Mouse (Mus musculus): ENCODE data around the gene Kif3a. TPM values are rescaled to one million over a fixed set of nuclear protein-coding genes. Genes with fewer than 3 reads are reported as not detected.

Kif3a gene
- polyA plus RNA-seq, 2 experiments: 38.3 to 63.7 TPM

DNA sequence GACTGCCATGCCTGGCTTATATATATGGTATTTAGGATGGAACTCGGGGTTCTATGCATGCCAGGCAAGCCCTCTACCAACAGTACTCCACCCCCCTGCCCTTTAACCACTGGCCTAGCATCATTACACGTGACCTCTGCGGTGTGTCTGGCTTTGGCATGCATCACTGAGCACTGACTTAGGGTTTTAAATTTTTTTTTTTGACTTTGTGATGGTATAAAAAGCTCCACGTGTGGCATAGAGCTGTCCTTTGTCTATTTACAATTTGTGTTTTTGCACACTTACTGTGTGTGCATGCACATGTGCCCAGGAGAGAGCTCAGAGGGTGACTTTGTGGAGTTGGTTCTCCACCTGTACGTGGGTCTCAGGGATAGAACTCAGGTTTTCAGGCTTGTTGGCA, 76.8 kb downstream of the Kif3a start:
- Histone ChIP-seq H3K9ac (ENCODE audit: low read depth, low read length, severe bottlenecking) (no peak overlapping the region), H3K27ac (replicated peaks; ENCODE audit: low read depth, low read length) (no peak overlapping the region), H3K36me3 (ENCODE audit: control insufficient read depth, insufficient read depth, low read length) (no peaks in the 10 kb centered on the region), H3K4me2 (replicated peaks; ENCODE audit: low read depth, low read length, severe bottlenecking) (no peak overlapping the region), H3K4me1 (ENCODE audit: control insufficient read depth, insufficient read depth, low read length) (no peaks in the 10 kb centered on the region), H3K9me3 (ENCODE audit: control insufficient read depth, low read length) (no peaks in the 10 kb centered on the region), H3K4me3 (replicated peaks; ENCODE audit: low read length) (no peak overlapping the region), H3K27me3 (ENCODE audit: control insufficient read depth, insufficient read depth, low read length) (no peaks in the 10 kb centered on the region)
- no peak for TF ChIP-seq POLR2A (IDR thresholded peaks at IDR 0.05; ENCODE audit: borderline replicate concordance, extremely low read depth, insufficient read depth, insufficient read length)
- 81% methylated on average over 5 of the region's 5 CpGs for WGBS
- ATAC-seq (ENCODE audit: low FRiP score, low read depth) (no peak), DNase-seq (ENCODE audit: low spot score) (no peak)

DNA sequence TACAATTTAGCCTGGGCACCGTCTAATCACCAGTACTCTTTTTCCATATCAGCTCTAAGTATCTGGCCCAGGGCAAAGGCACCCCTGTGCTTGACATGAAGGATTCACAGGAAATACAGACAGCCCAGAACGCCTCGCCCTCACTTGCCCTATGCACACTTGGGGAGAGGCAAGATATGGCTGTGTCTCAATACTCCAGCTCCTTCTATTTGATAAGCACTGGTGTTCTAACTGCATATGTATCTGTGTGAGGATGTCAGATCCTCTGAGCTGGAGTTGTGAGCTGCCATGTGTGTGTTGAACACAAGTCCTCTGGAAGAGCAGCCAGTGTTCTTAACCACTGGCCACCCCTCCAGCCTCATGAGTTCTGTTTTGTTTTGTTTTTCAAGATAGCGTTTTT, 84.3 kb downstream of the Kif3a start:
- no peak for TF ChIP-seq POLR2A (IDR thresholded peaks at IDR 0.05; ENCODE audit: borderline replicate concordance, extremely low read depth, insufficient read depth, insufficient read length)
- Histone ChIP-seq H3K4me1 (ENCODE audit: control insufficient read depth, insufficient read depth, low read length) (no peaks in the 10 kb centered on the region), H3K9ac (ENCODE audit: low read depth, low read length, severe bottlenecking) (no peak overlapping the region), H3K36me3 (ENCODE audit: control insufficient read depth, insufficient read depth, low read length) (peaks cover 49% of the 10 kb centered on the region), H3K4me3 (replicated peaks; ENCODE audit: low read length) (no peak overlapping the region), H3K4me2 (replicated peaks; ENCODE audit: low read depth, low read length, severe bottlenecking) (no peak overlapping the region), H3K27ac (replicated peaks; ENCODE audit: low read depth, low read length) (no peak overlapping the region), H3K9me3 (ENCODE audit: control insufficient read depth, low read length) (no peaks in the 10 kb centered on the region), H3K27me3 (ENCODE audit: control insufficient read depth, insufficient read depth, low read length) (no peaks in the 10 kb centered on the region)
- no peak for ATAC-seq (ENCODE audit: low FRiP score, low read depth)
- 88% methylated on average over 4 of the region's 4 CpGs for WGBS
- no peak for DNase-seq (ENCODE audit: low spot score)

Other genes starting within 250 kb of the Kif3a start
- 15.0 and 15.4 TPM in 2 replicates for gene Zcchc10, start 242.7 kb upstream of the Kif3a start, polyA plus RNA-seq (2012; rRNA removed)
- 19.4 and 20.4 TPM in 2 replicates for gene Zcchc10, start 242.7 kb upstream of the Kif3a start, polyA plus RNA-seq (2014; fragmentation: Nextera tagmentation; extraction: Ambion mirVana)
- gene Aff4, start 216.5 kb upstream of the Kif3a start, polyA plus RNA-seq (2012; rRNA removed): 32.7 and 34.3 TPM in 2 replicates
- gene Aff4, start 216.5 kb upstream of the Kif3a start, polyA plus RNA-seq (2014; fragmentation: Nextera tagmentation; extraction: Ambion mirVana): 60.6 and 66.3 TPM in 2 replicates
- not detected in 2 replicates for gene Leap2, start 144.2 kb upstream of the Kif3a start, polyA plus RNA-seq (2012; rRNA removed)
- gene Leap2, start 144.2 kb upstream of the Kif3a start, polyA plus RNA-seq (2014; fragmentation: Nextera tagmentation; extraction: Ambion mirVana): not detected in 2 replicates
- 190 and 230 TPM in 2 replicates for gene Uqcrq, start 136.5 kb upstream of the Kif3a start, polyA plus RNA-seq (2012; rRNA removed)
- 490 and 554 TPM in 2 replicates for gene Uqcrq, start 136.5 kb upstream of the Kif3a start, polyA plus RNA-seq (2014; fragmentation: Nextera tagmentation; extraction: Ambion mirVana)
- 2.6 and 2.9 TPM in 2 replicates for gene Gdf9, start 136.4 kb upstream of the Kif3a start, polyA plus RNA-seq (2012; rRNA removed)
- gene Gdf9, start 136.4 kb upstream of the Kif3a start, polyA plus RNA-seq (2014; fragmentation: Nextera tagmentation; extraction: Ambion mirVana): 1.8 and 2.0 TPM in 2 replicates
- 0.41 and 0.83 TPM in 2 replicates for gene Gm10447, start 110.3 kb upstream of the Kif3a start, polyA plus RNA-seq (2012; rRNA removed)
- gene Gm10447, start 110.3 kb upstream of the Kif3a start, polyA plus RNA-seq (2014; fragmentation: Nextera tagmentation; extraction: Ambion mirVana): 0.08 TPM in 1 of 2 replicates, not detected in the other
- gene Shroom1, start 110.2 kb upstream of the Kif3a start, polyA plus RNA-seq (2012; rRNA removed): 7.1 and 9.1 TPM in 2 replicates
- gene Shroom1, start 110.2 kb upstream of the Kif3a start, polyA plus RNA-seq (2014; fragmentation: Nextera tagmentation; extraction: Ambion mirVana): 3.9 and 6.2 TPM in 2 replicates
- not detected in 2 replicates for gene Gm9837, start 96.9 kb upstream of the Kif3a start, polyA plus RNA-seq (2012; rRNA removed)
- gene Gm9837, start 96.9 kb upstream of the Kif3a start, polyA plus RNA-seq (2014; fragmentation: Nextera tagmentation; extraction: Ambion mirVana): not detected in 2 replicates
- gene Gm9945, start 87.2 kb upstream of the Kif3a start, polyA plus RNA-seq (2012; rRNA removed): not detected in 2 replicates
- gene Gm9945, start 87.2 kb upstream of the Kif3a start, polyA plus RNA-seq (2014; fragmentation: Nextera tagmentation; extraction: Ambion mirVana): not detected in 2 replicates
- 0.16 and 0.19 TPM in 2 replicates for gene Sowaha, start 87.1 kb upstream of the Kif3a start, polyA plus RNA-seq (2012; rRNA removed)
- gene Sowaha, start 87.1 kb upstream of the Kif3a start, polyA plus RNA-seq (2014; fragmentation: Nextera tagmentation; extraction: Ambion mirVana): 0.22 and 0.30 TPM in 2 replicates
- gene Sept8, start 48.1 kb upstream of the Kif3a start, polyA plus RNA-seq (2012; rRNA removed): 104 and 110 TPM in 2 replicates
- gene Sept8, start 48.1 kb upstream of the Kif3a start, polyA plus RNA-seq (2014; fragmentation: Nextera tagmentation; extraction: Ambion mirVana): 50.4 and 51.6 TPM in 2 replicates
- gene Il4, start 51.3 kb downstream of the Kif3a start, polyA plus RNA-seq (2012; rRNA removed): 0.23 and 0.49 TPM in 2 replicates
- gene Il4, start 51.3 kb downstream of the Kif3a start, polyA plus RNA-seq (2014; fragmentation: Nextera tagmentation; extraction: Ambion mirVana): 3.2 and 3.6 TPM in 2 replicates
- gene Il13, start 67.3 kb downstream of the Kif3a start, polyA plus RNA-seq (2012; rRNA removed): 0.19 and 0.27 TPM in 2 replicates
- gene Il13, start 67.3 kb downstream of the Kif3a start, polyA plus RNA-seq (2014; fragmentation: Nextera tagmentation; extraction: Ambion mirVana): not detected in 2 replicates
- 8.7 and 11.1 TPM in 2 replicates for gene Rad50, start 139.9 kb downstream of the Kif3a start, polyA plus RNA-seq (2012; rRNA removed)
- gene Rad50, start 139.9 kb downstream of the Kif3a start, polyA plus RNA-seq (2014; fragmentation: Nextera tagmentation; extraction: Ambion mirVana): 18.9 and 21.2 TPM in 2 replicates
- gene Il5, start 153.4 kb downstream of the Kif3a start, polyA plus RNA-seq (2012; rRNA removed): not detected in 2 replicates
- gene Il5, start 153.4 kb downstream of the Kif3a start, polyA plus RNA-seq (2014; fragmentation: Nextera tagmentation; extraction: Ambion mirVana): not detected in 2 replicates
- gene Irf1, start 202.6 kb downstream of the Kif3a start, polyA plus RNA-seq (2012; rRNA removed): 13.8 and 16.8 TPM in 2 replicates
- gene Irf1, start 202.6 kb downstream of the Kif3a start, polyA plus RNA-seq (2014; fragmentation: Nextera tagmentation; extraction: Ambion mirVana): 10.7 and 11.8 TPM in 2 replicates
- gene Gm17334, start 205.8 kb downstream of the Kif3a start, polyA plus RNA-seq (2012; rRNA removed): 0.11 and 0.33 TPM in 2 replicates
- gene Gm17334, start 205.8 kb downstream of the Kif3a start, polyA plus RNA-seq (2014; fragmentation: Nextera tagmentation; extraction: Ambion mirVana): 0.28 and 0.30 TPM in 2 replicates